Mouse (Mus musculus) gastrocnemius, postnatal 25 days (tissue): Measurements from ENCODE around the gene Cmtm8. TPM values are rescaled to one million over a fixed set of nuclear protein-coding genes. Genes with fewer than 3 reads are reported as not detected.

Experiments
- DNase-seq: peaks from one replicate; pipeline ENCODE4 v3.0.0; 2022
- total RNA-seq, 2 experiments: library from RNA; stranded (reverse); gene quantifications; 1 replicate in 1 of 2; 2 replicates in 1 of 2; pipeline ENCODE4 v1.2.3; 2021

Cmtm8 gene
- total RNA-seq, 2 experiments from 2014 or later, result 1.9 to 2.2 TPM

GRCm38 (mm10) chr9:114752863-114753484, 91.0 kb downstream of the Cmtm8 start:
- peak; percentile 90 for DNase-seq

GRCm38 (mm10) chr9:114752311-114752710, 91.6 kb downstream of the Cmtm8 start:
- no peak for DNase-seq

- no peak for DNase-seq
Observed at GRCm38 (mm10) chr9:114751582-114751981, 92.4 kb downstream of the Cmtm8 start.

- no peak for DNase-seq
Observed at GRCm38 (mm10) chr9:114747466-114747865, 96.5 kb downstream of the Cmtm8 start.

- no peak for DNase-seq
Observed at GRCm38 (mm10) chr9:114747012-114747411, 96.9 kb downstream of the Cmtm8 start.

GRCm38 (mm10) chr9:114745654-114746053, 98.3 kb downstream of the Cmtm8 start:
- DNase-seq, result no peak

- DNase-seq, result no peak
Observed at GRCm38 (mm10) chr9:114745163-114745562, 98.8 kb downstream of the Cmtm8 start.

- DNase-seq, result no peak
Observed at GRCm38 (mm10) chr9:114742731-114743130, 101.2 kb downstream of the Cmtm8 start.

GRCm38 (mm10) chr9:114740336-114740735, 103.6 kb downstream of the Cmtm8 start:
- no peak for DNase-seq

Other genes with a start within 250 kb of the Cmtm8 start
- gene Cnot10, start 204.0 kb downstream of the Cmtm8 start, total RNA-seq, result 10 to 100 TPM; 13.5 to 14.4 TPM
- 10 to 100 TPM; 29.3 to 32.0 TPM for gene Dync1li1, start 155.4 kb downstream of the Cmtm8 start, total RNA-seq
- gene Cmtm6, start 113.0 kb downstream of the Cmtm8 start, total RNA-seq, result 1 to 10 TPM; 7.9 to 8.1 TPM
- 1 to 10 TPM; 4.2 to 5.8 TPM for gene Cmtm7, start 62.3 kb downstream of the Cmtm8 start, total RNA-seq
- 10 to 100 TPM; 17.6 to 18.4 TPM for gene Gpd1l, start 89.8 kb upstream of the Cmtm8 start, total RNA-seq
- 1 to 10 TPM; 3.2 to 3.6 TPM for gene Osbpl10, start 134.4 kb upstream of the Cmtm8 start, total RNA-seq
- gene Rps27rt, start 138.6 kb upstream of the Cmtm8 start, total RNA-seq, result 10 to 100 TPM; 11.9 to 22.3 TPM